Mouse (Mus musculus) midbrain, embryonic 14.5 days (tissue): ENCODE data around the gene Crebrf. TPM values are rescaled to one million over a fixed set of nuclear protein-coding genes. Genes with fewer than 3 reads are reported as not detected.

Source experiments
- ATAC-seq: fragments of 200-750 bp; cut with Nextera tagmentation; 2 replicates; pipeline ENCODE4 v1.8.0; 2017; ENCODE audit warnings: moderate number of reproducible peaks, moderate library complexity; ENCODE audit not compliant: low FRiP score, low TSS enrichment
- DNase-seq: peaks from one replicate; pipeline ENCODE4 v3.0.0-alpha.2; 2015
- H3K27ac ChIP-seq: fragments of 300-500 bp; sonication (generic); replicated peaks from 2 replicates; pipeline ENCODE4 v1.5.1; 2014; ENCODE audit warnings: mild to moderate bottlenecking, low read depth, low read length, moderate library complexity
- H3K27me3 ChIP-seq: fragments of 300-500 bp; sonication (generic); 2 replicates; pipeline ENCODE4 v1.6.1; 2014; ENCODE audit warnings: low read length, control low read depth, mixed read lengths; ENCODE audit not compliant: control insufficient read depth, insufficient read depth
- H3K36me3 ChIP-seq: fragments of 300-500 bp; sonication (generic); 2 replicates; pipeline ENCODE4 v1.6.1; 2014; ENCODE audit warnings: low read length, control low read depth; ENCODE audit not compliant: control insufficient read depth, insufficient read depth
- H3K4me1 ChIP-seq: fragments of 300-500 bp; sonication (generic); 2 replicates; pipeline ENCODE4 v1.6.1; 2014; ENCODE audit warnings: mild to moderate bottlenecking, antibody characterized with exemption, low read length, control low read depth; ENCODE audit not compliant: control insufficient read depth, insufficient read depth
- H3K4me2 ChIP-seq: fragments of 300-500 bp; sonication (generic); 2 replicates; pipeline ENCODE4 v1.6.1; 2014; ENCODE audit warnings: mild to moderate bottlenecking, low read length, moderate library complexity
- H3K4me3 ChIP-seq: fragments of 300-500 bp; sonication (generic); replicated peaks from 2 replicates; pipeline ENCODE4 v1.5.1; 2014; ENCODE audit warnings: low read depth, low read length
- H3K9ac ChIP-seq: fragments of 300-500 bp; sonication (generic); replicated peaks from 2 replicates; pipeline ENCODE4 v1.6.1; 2014; ENCODE audit warnings: mild to moderate bottlenecking, low read length, moderate library complexity
- H3K9me3 ChIP-seq: fragments of 300-500 bp; sonication (generic); 2 replicates; pipeline ENCODE4 v1.6.1; 2016; ENCODE audit warnings: low read length, control low read depth, mixed read lengths; ENCODE audit not compliant: control insufficient read depth
- WGBS: fragments of 180-500 bp; shearing (Covaris S2); extraction: QIAGEN DNeasy Blood & Tissue Kit; methylation state at CpG from one replicate; pipeline ENCODE4 v1.1.7; 2014; 5-methylcytosine and 5-hydroxymethylcytosine counted together
- polyA plus RNA-seq: library from polyadenylated mRNA; unstranded; fragments of >200 nt; fragmentation: Nextera tagmentation; extraction: Ambion mirVana; gene quantifications from 2 replicates; pipeline ENCODE4 v1.2.1, GENCODE M21; 2014

Crebrf gene
- polyA plus RNA-seq, 1 experiment from 2014 or later = 18.1 TPM

- H3K4me1 ChIP-seq = no peaks in the 10 kb centered on the region
- 89% methylated on average over 11 of the region's 11 CpGs for WGBS
- no peak overlapping the region for H3K27ac ChIP-seq
- no peak overlapping the region for H3K4me3 ChIP-seq
- no peak overlapping the region for H3K9ac ChIP-seq
- H3K9me3 ChIP-seq = no peaks in the 10 kb centered on the region
- peaks cover 79% of the 10 kb centered on the region for H3K36me3 ChIP-seq
- no peak for ATAC-seq
- H3K4me2 ChIP-seq = no peak overlapping the region
- no peak for DNase-seq
- no peaks in the 10 kb centered on the region for H3K27me3 ChIP-seq
Measured at GRCm38 (mm10) chr17:26790269-26791214, 75.1 kb downstream of the Crebrf start.

- no peaks in the 10 kb centered on the region for H3K4me1 ChIP-seq
- whole genome bisulfite sequencing = 90% methylated on average over 7 of the region's 7 CpGs
- no peak overlapping the region for H3K9ac ChIP-seq
- no peak overlapping the region for H3K4me2 ChIP-seq
- ATAC-seq (no peak), DNase-seq (no peak)
- no peaks in the 10 kb centered on the region for H3K27me3 ChIP-seq
- H3K4me3 ChIP-seq = no peak overlapping the region
- H3K36me3 ChIP-seq = peaks cover 71% of the 10 kb centered on the region
- no peak overlapping the region for H3K27ac ChIP-seq
- no peaks in the 10 kb centered on the region for H3K9me3 ChIP-seq
Measured at GRCm38 (mm10) chr17:26791580-26791979, 76.1 kb downstream of the Crebrf start.

GRCm38 (mm10) chr17:26792096-26792495, 76.6 kb downstream of the Crebrf start:
- 94% methylated on average over 15 of the region's 15 CpGs for WGBS

GRCm38 (mm10) chr17:26793068-26793765, 77.8 kb downstream of the Crebrf start:
- Histone ChIP-seq H3K9me3 (no peaks in the 10 kb centered on the region), H3K4me1 (no peaks in the 10 kb centered on the region), H3K27ac (no peak overlapping the region), H3K36me3 (peaks cover 58% of the 10 kb centered on the region), H3K4me2 (no peak overlapping the region), H3K4me3 (no peak overlapping the region), H3K27me3 (no peaks in the 10 kb centered on the region), H3K9ac (no peak overlapping the region)
- no peak for DNase-seq
- no peak for ATAC-seq
- WGBS = 87% methylated on average over 5 of the region's 5 CpGs

More at GRCm38 (mm10) chr17:26792096-26792495, 76.6 kb downstream of the Crebrf start:
- no peak overlapping the region for H3K27ac ChIP-seq
- H3K4me3 ChIP-seq = no peak overlapping the region
- H3K4me2 ChIP-seq = no peak overlapping the region
- peaks cover 65% of the 10 kb centered on the region for H3K36me3 ChIP-seq
- ATAC-seq (no peak), DNase-seq (no peak)
- no peaks in the 10 kb centered on the region for H3K27me3 ChIP-seq
- no peaks in the 10 kb centered on the region for H3K4me1 ChIP-seq
- no peaks in the 10 kb centered on the region for H3K9me3 ChIP-seq
- no peak overlapping the region for H3K9ac ChIP-seq

- no peak overlapping the region for H3K9ac ChIP-seq
- H3K4me3 ChIP-seq = no peak overlapping the region
- peaks cover 42% of the 10 kb centered on the region for H3K36me3 ChIP-seq
- 24% methylated on average over 3 of the region's 3 CpGs for WGBS
- ATAC-seq = no peak
- no peaks in the 10 kb centered on the region for H3K27me3 ChIP-seq
- no peak overlapping the region for H3K27ac ChIP-seq
- peak; percentile 65 for DNase-seq
- no peak overlapping the region for H3K4me2 ChIP-seq
- no peaks in the 10 kb centered on the region for H3K4me1 ChIP-seq
- H3K9me3 ChIP-seq = no peaks in the 10 kb centered on the region
Measured at GRCm38 (mm10) chr17:26794744-26795143, 79.3 kb downstream of the Crebrf start.

- no peak for DNase-seq
- H3K36me3 ChIP-seq = peaks cover 36% of the 10 kb centered on the region
- no peaks in the 10 kb centered on the region for H3K27me3 ChIP-seq
- no peak overlapping the region for H3K9ac ChIP-seq
- H3K27ac ChIP-seq = no peak overlapping the region
- H3K9me3 ChIP-seq = no peaks in the 10 kb centered on the region
- 78% methylated on average over 7 of the region's 7 CpGs for WGBS
- ATAC-seq = no peak
- no peak overlapping the region for H3K4me3 ChIP-seq
- no peaks in the 10 kb centered on the region for H3K4me1 ChIP-seq
- H3K4me2 ChIP-seq = no peak overlapping the region
Measured at GRCm38 (mm10) chr17:26795386-26795785, 79.9 kb downstream of the Crebrf start.

GRCm38 (mm10) chr17:26797379-26798128, 82.1 kb downstream of the Crebrf start:
- Histone ChIP-seq H3K4me2 (no peak overlapping the region), H3K4me1 (no peaks in the 10 kb centered on the region), H3K36me3 (peaks cover 14% of the 10 kb centered on the region), H3K27me3 (no peaks in the 10 kb centered on the region), H3K27ac (no peak overlapping the region), H3K9me3 (no peaks in the 10 kb centered on the region), H3K4me3 (no peak overlapping the region), H3K9ac (no peak overlapping the region)
- ATAC-seq (no peak), DNase-seq (no peak)
- WGBS = 78% methylated on average over 6 of the region's 6 CpGs

- no peak overlapping the region for H3K27ac ChIP-seq
- WGBS = 91% methylated on average over 3 of the region's 3 CpGs
- H3K9me3 ChIP-seq = no peaks in the 10 kb centered on the region
- DNase-seq (no peak), ATAC-seq (no peak)
- no peaks in the 10 kb centered on the region for H3K36me3 ChIP-seq
- H3K4me3 ChIP-seq = no peak overlapping the region
- H3K4me2 ChIP-seq = no peak overlapping the region
- H3K9ac ChIP-seq = no peak overlapping the region
- no peaks in the 10 kb centered on the region for H3K4me1 ChIP-seq
- H3K27me3 ChIP-seq = no peaks in the 10 kb centered on the region
Measured at GRCm38 (mm10) chr17:26802886-26803285, 87.4 kb downstream of the Crebrf start.
